Mouse (Mus musculus) spleen, postnatal 4 days (tissue): Measurements from ENCODE around the gene LTO1.
A peak's percentile ranks its signal among the peaks of the same experiment; 100 is the strongest.

Experiments used
- DNase-seq, 2 experiments: peaks; one replicate each; pipeline ENCODE4 v3.0.0; 2022; ENCODE audit warnings: low spot score in 2 of 2

Gene LTO1

GRCm38 (mm10) chr7:144940003-144940571 lies 25.2 kb downstream of the LTO1 start:
- no peak for DNase-seq

GRCm38 (mm10) chr7:144940585-144940984 lies 25.7 kb downstream of the LTO1 start:
- DNase-seq = no peak

- DNase-seq = peak; percentile 56 to 77
Observed at GRCm38 (mm10) chr7:144941242-144941831, 26.4 kb downstream of the LTO1 start.

GRCm38 (mm10) chr7:144942071-144942743 lies 27.3 kb downstream of the LTO1 start:
- DNase-seq = no peak

- no peak for DNase-seq
Observed at GRCm38 (mm10) chr7:144942744-144943135, 27.8 kb downstream of the LTO1 start.

GRCm38 (mm10) chr7:144943254-144943653 lies 28.4 kb downstream of the LTO1 start:
- peak; percentile 45 to 77 for DNase-seq

GRCm38 (mm10) chr7:144958509-144959395 lies 43.9 kb downstream of the LTO1 start:
- DNase-seq = no peak

GRCm38 (mm10) chr7:144963911-144964310 lies 49.0 kb downstream of the LTO1 start:
- DNase-seq = no peak

GRCm38 (mm10) chr7:144964316-144964715 lies 49.4 kb downstream of the LTO1 start:
- DNase-seq = no peak

GRCm38 (mm10) chr7:144965893-144966292 lies 51.0 kb downstream of the LTO1 start:
- no peak for DNase-seq

- DNase-seq = no peak
Observed at GRCm38 (mm10) chr7:144970997-144971768, 56.3 kb downstream of the LTO1 start.

GRCm38 (mm10) chr7:144971769-144972168 lies 56.9 kb downstream of the LTO1 start:
- no peak for DNase-seq

- DNase-seq = no peak
Observed at GRCm38 (mm10) chr7:144973461-144973860, 58.6 kb downstream of the LTO1 start.

- no peak for DNase-seq
Observed at GRCm38 (mm10) chr7:144977121-144977520, 62.2 kb downstream of the LTO1 start.

GRCm38 (mm10) chr7:144979814-144980213 lies 64.9 kb downstream of the LTO1 start:
- no peak for DNase-seq
